In the genomic region with DNA sequence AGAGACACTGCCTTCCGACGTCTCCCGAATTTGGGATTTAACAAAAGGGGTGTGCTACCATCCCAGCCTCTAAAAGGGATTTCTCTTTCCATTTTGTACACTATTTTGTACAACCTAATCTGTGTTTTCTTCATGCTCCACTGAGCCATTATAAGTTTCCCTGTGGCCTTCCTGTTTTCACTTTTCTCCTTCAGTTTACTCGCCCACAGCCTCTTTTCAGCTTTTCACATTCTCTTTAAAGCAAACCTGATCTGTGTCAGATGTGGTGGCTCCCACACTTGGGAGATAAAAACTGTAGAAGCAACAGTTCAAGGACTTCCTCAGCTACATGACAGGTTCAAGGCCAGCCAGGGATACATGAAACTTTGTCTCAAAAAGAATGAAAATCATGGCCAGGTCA, we compare ENCODE assay signal across 23 mouse cellular contexts. TPM values are rescaled to one million over a fixed set of nuclear protein-coding genes. Genes with fewer than 3 reads are reported as not detected.
A peak's percentile ranks its signal among the peaks of the same experiment; 100 is the strongest.
DNase-seq lines count a peak whose midpoint lies in the region; ATAC-seq and TF ChIP-seq lines count a peak whose summit lies in the region.
"Had no signal": no experiment of that assay in that cellular context is flagged by ENCODE, and none has a peak within 500 bp of the region (broad histone marks: within the 10 kb centered on the region; RNA-seq: fewer than 3 reads in every experiment).

No protein-coding gene starts in this region.

- intact Hi-C loops in heart, postnatal 10 days (cut with DNase I): no loop called here

- no peaks in the 10 kb centered on the region for H3K27me3 ChIP-seq in liver, embryonic 13.5 days
- H3K27me3 ChIP-seq in MEL (ENCODE audit: control insufficient read depth in 1 of 2, insufficient read depth in 2 of 2, low read length in 2 of 2): no peaks in the 10 kb centered on the region
- no peaks in the 10 kb centered on the region for H3K27me3 ChIP-seq in intestine, embryonic 16.5 days (replicated peaks; ENCODE audit: control insufficient read depth, insufficient read depth, low read length)
- H3K27me3 ChIP-seq: embryonic facial prominence, embryonic 15.5 days; forebrain, embryonic 15.5 days; heart, embryonic 15.5 days; hindbrain, embryonic 15.5 days; midbrain, embryonic 13.5 days had no signal

- peaks cover 88% of the 10 kb centered on the region for H3K4me1 ChIP-seq in liver, embryonic 13.5 days (replicated peaks)
- peaks cover 45 to 61% of the 10 kb centered on the region in 2 experiments for H3K4me1 ChIP-seq in MEL (ENCODE audit: control insufficient read depth in 1 of 2, insufficient read depth in 2 of 2, low read length in 2 of 2)
- H3K4me1 ChIP-seq in intestine, embryonic 16.5 days (ENCODE audit: control insufficient read depth, insufficient read depth, low read length): peaks cover 21% of the 10 kb centered on the region

- H3K79me2 ChIP-seq in MEL (ENCODE audit: control insufficient read depth, insufficient read depth, low read length, poor library complexity) (peaks cover 48% of the 10 kb centered on the region), macrophage (ENCODE audit: inconsistent target) (peaks cover 71% of the 10 kb centered on the region)

- no peaks in the 10 kb centered on the region for H3K9me3 ChIP-seq in liver, embryonic 13.5 days (replicated peaks)
- no peaks in the 10 kb centered on the region for H3K9me3 ChIP-seq in MEL (replicated peaks; ENCODE audit: insufficient read depth, low read length)
- no peaks in the 10 kb centered on the region for H3K9me3 ChIP-seq in intestine, embryonic 16.5 days (ENCODE audit: control insufficient read depth, low read length)
- H3K9me3 ChIP-seq: embryonic facial prominence, embryonic 15.5 days; forebrain, embryonic 15.5 days; heart, embryonic 15.5 days; hindbrain, embryonic 15.5 days; midbrain, embryonic 13.5 days had no signal

- TF ChIP-seq EP300 in MEL (IDR thresholded peaks at IDR 0.05; ENCODE audit: low read depth in 1 of 2, low read length in 2 of 2): peak in 1 of 2 experiments; percentile 55; a peak in 1 of 4 replicates

- H3K4me2 ChIP-seq in liver, embryonic 13.5 days: peak overlapping the region; percentile 91
- no peak overlapping the region for H3K4me2 ChIP-seq in intestine, embryonic 16.5 days (ENCODE audit: low read depth, low read length)
- H3K4me2 ChIP-seq: embryonic facial prominence, embryonic 15.5 days; forebrain, embryonic 15.5 days; heart, embryonic 15.5 days had no signal

- peak; percentile 78 for DNase-seq in heart, adult 11 months
- no peak for DNase-seq in heart, postnatal 10 days
- no peak for DNase-seq in liver, embryonic 13.5 days
- DNase-seq in liver (no peak), MEL (ENCODE audit: low read depth, low spot score) (peak; percentile 71)
- DNase-seq: adrenal gland, postnatal 36 days; cerebellum, adult 11 months; cerebellum, adult 9-11 months; gastrocnemius, postnatal 14 days; heart, postnatal 4 days; layer of hippocampus, adult 9-11 months; lung, postnatal 10 days; retina, postnatal 1 day; thymus, adult 18-20 months; thymus, postnatal 4 days had no signal

- peak overlapping the region; percentile 91; the same call in 1 of the 2 replicates for H3K9ac ChIP-seq in liver, embryonic 13.5 days
- peak overlapping the region; percentile 5; the same call in 1 of the 2 replicates for H3K9ac ChIP-seq in MEL (ENCODE audit: control insufficient read depth, low read depth, low read length, poor library complexity, severe bottlenecking)
- no peak overlapping the region for H3K9ac ChIP-seq in intestine, embryonic 16.5 days (ENCODE audit: low read depth, low read length)
- H3K9ac ChIP-seq: embryonic facial prominence, embryonic 15.5 days; forebrain, embryonic 15.5 days; heart, embryonic 15.5 days; hindbrain, embryonic 15.5 days had no signal

- no peak for TF ChIP-seq POLR2A in MEL (IDR thresholded peaks at IDR 0.05; ENCODE audit: control insufficient read depth in 1 of 2, insufficient read depth in 1 of 2, low read depth in 1 of 2, low read length in 2 of 2, poor library complexity in 1 of 2)

- TF ChIP-seq RAD21 in MEL (IDR thresholded peaks at IDR 0.05; ENCODE audit: low read depth, low read length): no peak

- WGBS in liver, embryonic 13.5 days (ENCODE audit: insufficient replicate concordance): 85% methylated on average over 4 of the region's 4 CpGs
- WGBS in macrophage (ENCODE audit: missing documents): 85% methylated on average over 4 of the region's 4 CpGs
- WGBS in intestine, embryonic 16.5 days: 87% methylated on average over 4 of the region's 4 CpGs

- H3K4me3 ChIP-seq in liver, embryonic 13.5 days (replicated peaks): peak overlapping the region; percentile 79
- no peak overlapping the region for H3K4me3 ChIP-seq in MEL (ENCODE audit: control insufficient read depth in 1 of 2, insufficient read depth in 1 of 2, low read depth in 2 of 2, low read length in 2 of 2)
- no peak overlapping the region for H3K4me3 ChIP-seq in macrophage (ENCODE audit: inconsistent target)
- no peak overlapping the region for H3K4me3 ChIP-seq in intestine, embryonic 16.5 days (ENCODE audit: low read length)
- H3K4me3 ChIP-seq: embryonic facial prominence, embryonic 15.5 days; forebrain, embryonic 15.5 days; heart, embryonic 15.5 days; midbrain, embryonic 13.5 days had no signal

- ATAC-seq in liver, embryonic 13.5 days (ENCODE audit: low read depth): no peak
- no peak for ATAC-seq in intestine, embryonic 16.5 days
- ATAC-seq: CD4-positive, CD25-positive, alpha-beta regulatory T cell, adult 4 months; forebrain, embryonic 15.5 days; midbrain, embryonic 13.5 days had no signal

- no peak for TF ChIP-seq CTCF in MEL (IDR thresholded peaks at IDR 0.05 in 2 of 3, conservative IDR thresholded peaks at IDR 0.05 in 1 of 3; ENCODE audit: control insufficient read depth in 1 of 3, insufficient read depth in 1 of 3, low read depth in 2 of 3, low read length in 3 of 3, poor library complexity in 1 of 3, severe bottlenecking in 1 of 3)

- H3K36me3 ChIP-seq in liver, embryonic 13.5 days: peaks cover 6% of the 10 kb centered on the region
- peaks cover 2 to 77% of the 10 kb centered on the region in 2 experiments; a peak in 3 of 4 replicates for H3K36me3 ChIP-seq in MEL (ENCODE audit: control insufficient read depth in 1 of 2, insufficient read depth in 2 of 2, low read length in 2 of 2)
- H3K36me3 ChIP-seq in macrophage (ENCODE audit: inconsistent target): no peaks in the 10 kb centered on the region
- H3K36me3 ChIP-seq in intestine, embryonic 16.5 days (ENCODE audit: control insufficient read depth, insufficient read depth, low read length): no peaks in the 10 kb centered on the region
- H3K36me3 ChIP-seq: embryonic facial prominence, embryonic 15.5 days; heart, embryonic 15.5 days had no signal

- H3K27ac ChIP-seq in liver, embryonic 13.5 days: peak overlapping the region; percentile 1; the same call in 1 of the 2 replicates
- H3K27ac ChIP-seq in MEL (ENCODE audit: control insufficient read depth, low read depth, low read length) (peak overlapping the region; percentile 44), macrophage (peak overlapping the region; percentile 98)
- H3K27ac ChIP-seq in intestine, embryonic 16.5 days (ENCODE audit: low read length): no peak overlapping the region
- H3K27ac ChIP-seq: embryonic facial prominence, embryonic 15.5 days; forebrain, embryonic 15.5 days; heart, embryonic 15.5 days; hindbrain, embryonic 15.5 days; midbrain, embryonic 13.5 days had no signal

TF ChIP-seq in MEL, 35 proteins besides CTCF, POLR2A, EP300 and RAD21:
- peak; percentile 68 for TF ChIP-seq TBP (IDR thresholded peaks at IDR 0.05; ENCODE audit: low read depth, low read length)
- TF ChIP-seq MAX (IDR thresholded peaks at IDR 0.05; ENCODE audit: low read length): no peak; the same call in 1 of the 2 replicates
- no peak for TF ChIP-seq KAT2A (conservative IDR thresholded peaks at IDR 0.05; ENCODE audit: low read depth, low read length)
- 0 out of 2 replicates have a peak, but pooled peaks have one; percentile 32 for TF ChIP-seq HCFC1 (IDR thresholded peaks at IDR 0.05; ENCODE audit: low read depth, low read length)
- TF ChIP-seq USF2 (IDR thresholded peaks at IDR 0.05; ENCODE audit: borderline replicate concordance in 1 of 2, insufficient read depth in 1 of 2, low read depth in 1 of 2, low read length in 2 of 2): no peak
- TF ChIP-seq SIN3A (IDR thresholded peaks at IDR 0.05; ENCODE audit: low read length): peak; percentile 62; the same call in 1 of the 2 replicates
- peak; percentile 61 for TF ChIP-seq RCOR1 (IDR thresholded peaks at IDR 0.05; ENCODE audit: low read depth, low read length)
- TF ChIP-seq GABPA (IDR thresholded peaks at IDR 0.05; ENCODE audit: low read depth, low read length): no peak
- 0 out of 2 replicates have a peak, but pooled peaks have one; percentile 12 for TF ChIP-seq ELF1 (IDR thresholded peaks at IDR 0.05; ENCODE audit: low read depth, low read length)
TF ChIP-seq in MEL: peak in this region for 5.

RNA-seq across cellular contexts. Expression of a gene that starts 2.5 kb away (rescaled TPM):
- 10 to 100 TPM; 26.9 to 28.8 TPM for total RNA-seq in heart, postnatal 10 days (2021)
- 9.2 and 11.8 TPM in 2 replicates for polyA plus RNA-seq in liver, embryonic 13.5 days (2015; fragmentation: Nextera tagmentation; extraction: Ambion mirVana)
- 148 and 175 TPM in 2 replicates for total RNA-seq in MEL (2012; rRNA removed)
- polyA plus RNA-seq in MEL (2012; ENCODE audit: insufficient read depth in 1 of 2, insufficient read length in 2 of 2, low read depth in 1 of 2, low replicate concordance in 2 of 2, missing spikeins in 1 of 2) (100 to 1,000 TPM in 1 of 2 experiments, 10 to 100 TPM in 1; 60.6 to 153 TPM), macrophage (2018) (49.5 to 82.3 TPM (median 58.4 TPM) in 3 replicates)
- 100 to 1,000 TPM; 170 to 410 (median 269) TPM for total RNA-seq in macrophage (2018; cell fraction: chromatin; rRNA removed)
- total RNA-seq in macrophage (2018; cell fraction: cytosol; rRNA removed): 100 to 1,000 TPM in 6 of 26 experiments, 10 to 100 TPM in 20; 66.9 to 115 (median 90.0) TPM
- 100 to 1,000 TPM; 101 to 298 (median 188) TPM for total RNA-seq in macrophage (2018; cell fraction: nucleus; rRNA removed)
- 14.1 and 17.4 TPM in 2 replicates for polyA plus RNA-seq in intestine, embryonic 16.5 days (2015; fragmentation: Nextera tagmentation; extraction: Ambion mirVana)

Comparison
In these comparisons a context has a peak if more than half of its experiments do, and no peak if none do; other contexts are left out.
1. DNase-seq: peak in heart, adult 11 months (single experiment) and MEL (single experiment); none in heart, postnatal 10 days (0 of 2), liver, embryonic 13.5 days (single experiment) and liver (single experiment).